Mouse (Mus musculus) stomach, postnatal 0 days (tissue): ENCODE results near the gene Slc10a6. TPM values are rescaled to one million over a fixed set of nuclear protein-coding genes. Genes with fewer than 3 reads are reported as not detected.

ENCODE experiments used
- ATAC-seq: fragments of 200-750 bp; cut with Nextera tagmentation; 2 replicates; pipeline ENCODE4 v1.8.0; 2017; ENCODE audit not compliant: low FRiP score, low TSS enrichment
- DNase-seq: peaks from one replicate; pipeline ENCODE4 v3.0.0-alpha.2; 2016; ENCODE audit warnings: low spot score
- H3K27ac ChIP-seq: fragments of 300-500 bp; sonication (generic); replicated peaks from 2 replicates; pipeline ENCODE4 v1.5.1; 2014; ENCODE audit warnings: mild to moderate bottlenecking, control low read depth
- H3K27me3 ChIP-seq: fragments of 300-500 bp; sonication (generic); 2 replicates; pipeline ENCODE4 v1.6.1; 2014; ENCODE audit warnings: low read length; ENCODE audit not compliant: control insufficient read depth, insufficient read depth
- H3K36me3 ChIP-seq: fragments of 300-500 bp; sonication (generic); 2 replicates; pipeline ENCODE4 v1.6.1; 2014; ENCODE audit warnings: low read length, mixed read lengths; ENCODE audit not compliant: control insufficient read depth, insufficient read depth
- H3K4me1 ChIP-seq: fragments of 300-500 bp; sonication (generic); replicated peaks from 2 replicates; pipeline ENCODE4 v1.6.1; 2014; ENCODE audit warnings: antibody characterized with exemption; ENCODE audit not compliant: control insufficient read depth, insufficient read depth
- H3K4me2 ChIP-seq: fragments of 300-500 bp; sonication (generic); replicated peaks from 2 replicates; pipeline ENCODE4 v1.6.1; 2014; ENCODE audit warnings: low read depth, mild to moderate bottlenecking, control low read depth, moderate library complexity
- H3K4me3 ChIP-seq: fragments of 300-500 bp; sonication (generic); 2 replicates; pipeline ENCODE4 v1.5.1; 2014; ENCODE audit warnings: low read depth, low read length, control low read depth
- H3K9ac ChIP-seq: fragments of 300-500 bp; sonication (generic); 2 replicates; pipeline ENCODE4 v1.6.1; 2014; ENCODE audit warnings: mild to moderate bottlenecking, low read length, control low read depth, mixed read lengths
- H3K9me3 ChIP-seq: fragments of 300-500 bp; sonication (generic); 2 replicates; pipeline ENCODE4 v1.6.1; 2016; ENCODE audit warnings: low read length; ENCODE audit not compliant: control insufficient read depth
- CTCF ChIP-seq: IDR thresholded peaks from 2 replicates; pipeline ENCODE4 v1.5.1; 2016; ENCODE audit warnings: antibody characterized with exemption, low read depth, mild to moderate bottlenecking, moderate library complexity
- EP300 ChIP-seq: optimal IDR thresholded peaks from 2 replicates; pipeline ENCODE3; 2016; ENCODE audit warnings: antibody characterized with exemption
- WGBS: fragments of 180-500 bp; shearing (Covaris S2); extraction: QIAGEN DNeasy Blood & Tissue Kit; methylation state at CpG from one replicate; pipeline ENCODE4 v1.1.7; 2014; 5-methylcytosine and 5-hydroxymethylcytosine counted together
- polyA plus RNA-seq: library from polyadenylated mRNA; unstranded; fragments of >200 nt; fragmentation: Nextera tagmentation; extraction: Ambion mirVana; gene quantifications from 2 replicates; pipeline ENCODE4 v1.2.1, GENCODE M21; 2015

Slc10a6 gene
- polyA plus RNA-seq, 1 experiment from 2014 or later = 31.8 TPM

GRCm38 (mm10) chr5:103671858-103672257 is 42.7 kb upstream of the Slc10a6 start:
- no peak overlapping the region for H3K4me3 ChIP-seq
- H3K27me3 ChIP-seq = no peaks in the 10 kb centered on the region
- peak overlapping the region; percentile 81 for H3K27ac ChIP-seq
- no peaks in the 10 kb centered on the region for H3K4me1 ChIP-seq
- DNase-seq (no peak), ATAC-seq (peak; percentile 85)
- H3K36me3 ChIP-seq = no peaks in the 10 kb centered on the region
- H3K4me2 ChIP-seq = no peak overlapping the region
- WGBS = 48% methylated on average over 3 of the region's 3 CpGs
- no peaks in the 10 kb centered on the region for H3K9me3 ChIP-seq
- H3K9ac ChIP-seq = no peak overlapping the region
- TF ChIP-seq CTCF (no peak), EP300 (peak; percentile 30)

- Histone ChIP-seq H3K9ac (no peak overlapping the region), H3K4me2 (no peak overlapping the region), H3K4me3 (no peak overlapping the region), H3K4me1 (no peaks in the 10 kb centered on the region), H3K9me3 (no peaks in the 10 kb centered on the region), H3K27me3 (no peaks in the 10 kb centered on the region), H3K36me3 (no peaks in the 10 kb centered on the region), H3K27ac (no peak overlapping the region)
- WGBS = 72% methylated on average over 2 of the region's 2 CpGs
- no peak for TF ChIP-seq CTCF
- no peak for TF ChIP-seq EP300
- ATAC-seq (no peak), DNase-seq (no peak)
Measured at GRCm38 (mm10) chr5:103665876-103666275, 36.7 kb upstream of the Slc10a6 start.

- Histone ChIP-seq H3K4me2 (no peak overlapping the region), H3K9me3 (no peaks in the 10 kb centered on the region), H3K4me1 (no peaks in the 10 kb centered on the region), H3K27me3 (no peaks in the 10 kb centered on the region), H3K4me3 (no peak overlapping the region), H3K27ac (no peak overlapping the region), H3K36me3 (no peaks in the 10 kb centered on the region), H3K9ac (no peak overlapping the region)
- WGBS = 79% methylated on average over 9 of the region's 9 CpGs
- TF ChIP-seq CTCF = no peak
- TF ChIP-seq EP300 = no peak
- no peak for DNase-seq
- ATAC-seq = no peak
Measured at GRCm38 (mm10) chr5:103664932-103665331, 35.7 kb upstream of the Slc10a6 start.

- H3K4me1 ChIP-seq = no peaks in the 10 kb centered on the region
- no peaks in the 10 kb centered on the region for H3K27me3 ChIP-seq
- H3K9ac ChIP-seq = no peak overlapping the region
- DNase-seq (no peak), ATAC-seq (no peak)
- TF ChIP-seq CTCF = peak; percentile 88
- no peak for TF ChIP-seq EP300
- H3K4me2 ChIP-seq = no peak overlapping the region
- no peaks in the 10 kb centered on the region for H3K36me3 ChIP-seq
- 24% methylated on average over 3 of the region's 3 CpGs for WGBS
- H3K4me3 ChIP-seq = no peak overlapping the region
- H3K27ac ChIP-seq = no peak overlapping the region
- H3K9me3 ChIP-seq = no peaks in the 10 kb centered on the region
Measured at GRCm38 (mm10) chr5:103659571-103659970, 30.4 kb upstream of the Slc10a6 start.

GRCm38 (mm10) chr5:103658921-103659320 is 29.7 kb upstream of the Slc10a6 start:
- DNase-seq = no peak
- H3K27me3 ChIP-seq = no peaks in the 10 kb centered on the region
- no peak overlapping the region for H3K9ac ChIP-seq
- no peaks in the 10 kb centered on the region for H3K9me3 ChIP-seq
- H3K4me2 ChIP-seq = no peak overlapping the region
- ATAC-seq = no peak
- H3K4me3 ChIP-seq = no peak overlapping the region
- no peaks in the 10 kb centered on the region for H3K36me3 ChIP-seq
- H3K27ac ChIP-seq = no peak overlapping the region
- 61% methylated on average over 5 of the region's 5 CpGs for WGBS
- no peaks in the 10 kb centered on the region for H3K4me1 ChIP-seq
- peak; percentile 64 for TF ChIP-seq CTCF
- TF ChIP-seq EP300 = no peak

GRCm38 (mm10) chr5:103655346-103656118 is 26.3 kb upstream of the Slc10a6 start, which contains the start of gene 1700016H13Rik:
1700016H13Rik (minus strand) TSS chr5:103656010.
- Histone ChIP-seq H3K27me3 (no peaks in the 10 kb centered on the region), H3K4me3 (peak within 1 kb of the TSS; percentile 45), H3K4me1 (no peaks in the 10 kb centered on the region), H3K9me3 (no peaks in the 10 kb centered on the region), H3K9ac (peak within 1 kb of the TSS; percentile 68), H3K27ac (peak within 1 kb of the TSS; percentile 81), H3K4me2 (peak within 1 kb of the TSS; percentile 92), H3K36me3 (no peaks in the 10 kb centered on the region)
- DNase-seq (peak; percentile 92), ATAC-seq (peak; percentile 98)
- TF ChIP-seq EP300 (peak; percentile 43), CTCF (peak; percentile 72)
- WGBS = 3% methylated on average over 46 of the region's 56 CpGs
